Mouse (Mus musculus) embryonic facial prominence, embryonic 15.5 days (tissue): ENCODE measurements around the gene Slc15a2. TPM values are rescaled to one million over a fixed set of nuclear protein-coding genes. Genes with fewer than 3 reads are reported as not detected.

Experiments used
- ATAC-seq: fragments of 200-750 bp; cut with Nextera tagmentation; 2 replicates; pipeline ENCODE4 v1.8.0; 2017; ENCODE audit warnings: low read depth, moderate TSS enrichment; ENCODE audit not compliant: insufficient number of reproducible peaks, low FRiP score, low TSS enrichment
- H3K27ac ChIP-seq: fragments of 300-500 bp; sonication (generic); replicated peaks from 2 replicates; pipeline ENCODE4 v1.5.1; 2015; ENCODE audit warnings: mild to moderate bottlenecking, inconsistent platforms
- H3K27me3 ChIP-seq: fragments of 300-500 bp; sonication (generic); 2 replicates; pipeline ENCODE4 v1.6.1; 2015; ENCODE audit warnings: inconsistent platforms
- H3K36me3 ChIP-seq: fragments of 300-500 bp; sonication (generic); 2 replicates; pipeline ENCODE4 v1.6.1; 2015; ENCODE audit warnings: mild to moderate bottlenecking, inconsistent platforms
- H3K4me1 ChIP-seq: fragments of 300-500 bp; sonication (generic); 2 replicates; pipeline ENCODE4 v1.6.1; 2015; ENCODE audit warnings: inconsistent platforms
- H3K4me2 ChIP-seq: fragments of 300-500 bp; sonication (generic); replicated peaks from 2 replicates; pipeline ENCODE4 v1.6.1; 2015; ENCODE audit warnings: mild to moderate bottlenecking, inconsistent platforms
- H3K4me3 ChIP-seq: fragments of 300-500 bp; sonication (generic); replicated peaks from 2 replicates; pipeline ENCODE4 v1.5.1; 2015; ENCODE audit warnings: mild to moderate bottlenecking, inconsistent platforms
- H3K9ac ChIP-seq: fragments of 300-500 bp; sonication (generic); 2 replicates; pipeline ENCODE4 v1.6.1; 2015; ENCODE audit warnings: inconsistent platforms
- H3K9me3 ChIP-seq: fragments of 300-500 bp; sonication (generic); replicated peaks from 2 replicates; pipeline ENCODE4 v1.6.1; 2016; ENCODE audit warnings: inconsistent platforms
- WGBS: fragments of 180-500 bp; shearing (Covaris S2); methylation state at CpG from one replicate; pipeline ENCODE4 v1.1.7; 2015; 5-methylcytosine and 5-hydroxymethylcytosine counted together
- polyA plus RNA-seq: library from polyadenylated mRNA; unstranded; fragments of >200 nt; fragmentation: Nextera tagmentation; extraction: Ambion mirVana; gene quantifications from 2 replicates; pipeline ENCODE4 v1.2.1, GENCODE M21; 2015

The Slc15a2 gene
- polyA plus RNA-seq, 1 experiment from 2014 or later = 9.7 TPM

GRCm38 (mm10) chr16:36802361-36802760 is 17.6 kb upstream of the Slc15a2 start:
- Histone ChIP-seq H3K4me1 (no peaks in the 10 kb centered on the region), H3K27me3 (no peaks in the 10 kb centered on the region), H3K4me3 (no peak overlapping the region), H3K27ac (no peak overlapping the region), H3K9ac (no peak overlapping the region), H3K9me3 (no peaks in the 10 kb centered on the region), H3K4me2 (no peak overlapping the region), H3K36me3 (no peaks in the 10 kb centered on the region)
- WGBS = 83% methylated on average over 3 of the region's 3 CpGs
- no peak for ATAC-seq

DNA sequence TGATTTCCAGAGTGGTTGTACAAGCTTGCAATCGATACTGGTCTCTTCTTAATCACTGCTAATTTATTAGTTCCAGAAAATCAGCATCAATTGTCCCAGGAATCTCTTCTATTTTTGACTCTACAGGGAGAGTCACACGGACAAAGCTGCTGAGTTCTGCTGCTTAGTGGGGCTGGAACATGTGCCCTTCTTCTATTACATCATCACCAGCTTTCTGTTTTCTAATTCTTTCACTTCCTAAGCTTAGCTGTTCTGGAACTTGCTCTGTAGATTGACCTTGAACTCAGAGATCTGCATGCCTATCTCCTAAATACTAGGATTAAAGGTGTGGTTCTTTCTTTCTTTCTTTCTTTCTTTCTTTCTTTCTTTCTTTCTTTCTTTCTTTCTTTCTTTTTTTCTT is 13.6 kb upstream of the Slc15a2 start:
- Histone ChIP-seq H3K9ac (no peak overlapping the region), H3K27me3 (no peaks in the 10 kb centered on the region), H3K4me2 (no peak overlapping the region), H3K4me1 (no peaks in the 10 kb centered on the region), H3K4me3 (no peak overlapping the region), H3K9me3 (no peaks in the 10 kb centered on the region), H3K27ac (no peak overlapping the region), H3K36me3 (no peaks in the 10 kb centered on the region)
- WGBS = 60% methylated on average over 2 of the region's 2 CpGs
- ATAC-seq = no peak

- Histone ChIP-seq H3K4me1 (no peaks in the 10 kb centered on the region), H3K27ac (no peak overlapping the region), H3K4me3 (no peak overlapping the region), H3K36me3 (no peaks in the 10 kb centered on the region), H3K27me3 (no peaks in the 10 kb centered on the region), H3K9me3 (no peaks in the 10 kb centered on the region), H3K9ac (no peak overlapping the region), H3K4me2 (no peak overlapping the region)
- 73% methylated on average over 2 of the region's 2 CpGs for WGBS
- ATAC-seq = no peak
These were observed 10.2 kb upstream of the Slc15a2 start for GRCm38 (mm10) chr16:36794976-36795375.

DNA sequence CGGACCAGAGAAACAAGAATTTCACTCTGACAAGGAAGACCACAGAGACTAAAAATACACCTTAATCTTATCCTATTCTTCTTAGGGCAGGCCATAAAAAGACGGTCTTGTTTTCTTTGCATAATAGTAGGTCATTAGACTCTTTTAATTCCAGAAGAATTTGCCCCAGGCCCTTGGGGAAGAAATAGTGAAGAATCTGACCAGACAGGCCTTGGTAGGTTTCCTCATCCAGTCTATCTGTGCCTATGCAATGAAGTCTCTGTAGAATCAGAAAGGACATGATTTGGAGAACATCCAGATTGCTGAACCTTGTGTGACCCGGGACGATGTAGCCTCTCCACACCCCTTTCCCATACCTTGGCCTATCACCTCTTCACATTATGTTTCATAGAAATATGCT is 5.4 kb upstream of the Slc15a2 start:
- Histone ChIP-seq H3K4me3 (no peak overlapping the region), H3K27ac (no peak overlapping the region), H3K27me3 (no peaks in the 10 kb centered on the region), H3K4me2 (no peak overlapping the region), H3K36me3 (no peaks in the 10 kb centered on the region), H3K9ac (no peak overlapping the region), H3K4me1 (no peaks in the 10 kb centered on the region), H3K9me3 (no peaks in the 10 kb centered on the region)
- no peak for ATAC-seq
- 67% methylated on average over 4 of the region's 4 CpGs for WGBS

DNA sequence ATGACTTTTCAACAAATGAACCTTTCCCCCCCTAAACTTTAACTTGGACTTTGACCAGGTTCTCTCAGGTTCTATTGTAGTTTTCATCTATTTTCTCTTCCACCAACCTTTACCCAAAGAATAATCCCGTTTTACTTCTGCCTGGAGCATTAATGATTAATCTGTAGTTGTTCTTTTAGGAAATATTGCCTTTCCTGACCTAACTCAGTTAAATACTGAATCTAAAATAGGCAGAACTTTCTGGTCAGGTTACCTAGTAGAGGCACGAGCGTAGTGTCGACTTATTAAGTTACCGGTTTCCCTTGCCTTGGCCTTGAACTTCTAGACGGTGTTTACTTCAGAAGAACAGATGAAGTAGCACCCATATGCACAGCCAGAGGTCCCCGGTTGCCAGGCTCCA is 1.7 kb upstream of the Slc15a2 start:
- Histone ChIP-seq H3K4me3 (no peak overlapping the region), H3K4me1 (peaks cover 9% of the 10 kb centered on the region; the same call in 1 of the 2 replicates), H3K4me2 (no peak overlapping the region), H3K27ac (no peak overlapping the region), H3K36me3 (no peaks in the 10 kb centered on the region), H3K9ac (no peak overlapping the region), H3K9me3 (no peaks in the 10 kb centered on the region), H3K27me3 (no peaks in the 10 kb centered on the region)
- no peak for ATAC-seq
- 75% methylated on average over 7 of the region's 7 CpGs for WGBS

DNA sequence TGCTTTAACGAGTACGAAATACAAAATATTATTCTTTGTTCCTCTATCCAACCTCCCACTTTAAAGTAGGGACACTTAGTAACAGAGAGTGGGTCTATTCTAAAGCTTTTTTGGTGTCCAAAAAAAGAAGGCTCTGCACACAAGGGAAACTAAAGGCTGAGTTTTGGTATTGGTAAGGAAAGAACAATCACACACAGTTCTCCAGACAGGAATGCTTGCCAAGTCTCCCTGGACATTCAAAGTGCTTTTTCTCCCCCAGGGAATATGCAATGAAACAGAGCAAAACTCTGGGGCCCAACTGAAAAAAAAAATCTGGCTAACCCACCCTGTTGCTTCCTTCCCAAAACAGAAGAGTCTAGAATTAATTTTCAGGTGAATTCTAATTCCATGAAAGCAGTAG is 616 bp downstream of the Slc15a2 start:
- Histone ChIP-seq H3K9ac (no peak overlapping the region), H3K4me1 (peaks cover 9% of the 10 kb centered on the region; the same call in 1 of the 2 replicates), H3K36me3 (no peaks in the 10 kb centered on the region), H3K9me3 (no peaks in the 10 kb centered on the region), H3K4me3 (0 out of 2 replicates have a peak overlapping the region, but pooled peaks have one; percentile 14), H3K4me2 (no peak overlapping the region), H3K27me3 (no peaks in the 10 kb centered on the region), H3K27ac (no peak overlapping the region)
- 82% methylated on average over 2 of the region's 2 CpGs for WGBS
- ATAC-seq = no peak

- Histone ChIP-seq H3K4me1 (no peaks in the 10 kb centered on the region), H3K9ac (no peak overlapping the region), H3K4me3 (no peak overlapping the region), H3K27me3 (no peaks in the 10 kb centered on the region), H3K36me3 (no peaks in the 10 kb centered on the region), H3K9me3 (no peaks in the 10 kb centered on the region), H3K4me2 (no peak overlapping the region), H3K27ac (no peak overlapping the region)
- WGBS = 73% methylated on average over 6 of the region's 6 CpGs
- no peak for ATAC-seq
These were observed 9.1 kb downstream of the Slc15a2 start for GRCm38 (mm10) chr16:36775658-36776057.

GRCm38 (mm10) chr16:36772996-36773395 is 11.8 kb downstream of the Slc15a2 start:
- H3K27ac ChIP-seq = no peak overlapping the region
- 90% methylated on average over 5 of the region's 5 CpGs for WGBS
- no peaks in the 10 kb centered on the region for H3K27me3 ChIP-seq
- ATAC-seq = no peak
- H3K4me2 ChIP-seq = no peak overlapping the region
- no peaks in the 10 kb centered on the region for H3K36me3 ChIP-seq
- no peaks in the 10 kb centered on the region for H3K9me3 ChIP-seq
- no peaks in the 10 kb centered on the region for H3K4me1 ChIP-seq
- no peak overlapping the region for H3K9ac ChIP-seq
- H3K4me3 ChIP-seq = no peak overlapping the region

DNA sequence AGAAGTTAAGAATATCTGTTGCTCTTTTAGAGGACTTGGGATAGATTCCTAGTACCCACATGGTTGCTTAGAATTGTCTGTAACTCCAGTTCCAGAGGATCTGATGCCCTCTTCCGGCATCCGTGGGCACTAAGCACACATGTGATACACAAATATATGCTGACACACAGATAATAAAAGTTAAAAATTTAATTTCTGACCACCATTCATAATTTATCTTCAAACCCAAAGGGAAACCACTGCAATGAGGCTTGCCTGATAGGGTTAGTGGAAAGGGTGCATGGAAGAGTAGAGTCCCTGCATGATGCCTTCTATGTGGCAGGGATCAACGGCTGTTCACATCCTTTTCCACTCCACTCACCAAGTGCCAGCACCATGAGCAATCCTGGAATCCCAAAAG is 13.1 kb downstream of the Slc15a2 start:
- Histone ChIP-seq H3K9me3 (no peaks in the 10 kb centered on the region), H3K27ac (no peak overlapping the region), H3K4me1 (no peaks in the 10 kb centered on the region), H3K9ac (no peak overlapping the region), H3K4me2 (no peak overlapping the region), H3K4me3 (no peak overlapping the region), H3K27me3 (no peaks in the 10 kb centered on the region), H3K36me3 (no peaks in the 10 kb centered on the region)
- ATAC-seq = no peak
- WGBS = 85% methylated on average over 3 of the region's 3 CpGs

GRCm38 (mm10) chr16:36771244-36771643 is 13.5 kb downstream of the Slc15a2 start:
- Histone ChIP-seq H3K27ac (no peak overlapping the region), H3K4me3 (no peak overlapping the region), H3K9me3 (no peaks in the 10 kb centered on the region), H3K9ac (no peak overlapping the region), H3K36me3 (no peaks in the 10 kb centered on the region), H3K4me2 (no peak overlapping the region), H3K27me3 (no peaks in the 10 kb centered on the region), H3K4me1 (no peaks in the 10 kb centered on the region)
- no peak for ATAC-seq
- WGBS = 70% methylated on average over 2 of the region's 2 CpGs

DNA sequence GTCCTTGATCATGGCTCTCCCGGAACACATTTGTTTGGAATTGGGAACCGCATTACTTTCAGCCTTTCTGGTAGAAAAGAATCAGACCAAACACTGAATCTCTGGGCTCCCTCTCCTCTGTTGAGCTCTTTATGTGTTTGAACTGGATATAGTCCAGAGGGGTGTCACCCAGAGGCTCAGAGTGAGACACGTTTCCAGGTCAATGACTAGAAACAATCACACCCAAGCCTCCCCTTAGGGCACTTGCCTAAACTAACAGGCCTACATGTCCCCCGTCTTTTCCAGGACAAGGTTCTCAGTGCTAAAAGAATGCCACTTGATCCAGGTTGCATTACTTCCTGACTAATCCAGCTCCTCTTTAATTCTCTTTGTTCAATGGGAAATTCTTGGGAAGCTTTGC is 13.9 kb downstream of the Slc15a2 start:
- H3K9ac ChIP-seq = no peak overlapping the region
- H3K9me3 ChIP-seq = no peaks in the 10 kb centered on the region
- 52% methylated on average over 4 of the region's 4 CpGs for WGBS
- H3K27me3 ChIP-seq = no peaks in the 10 kb centered on the region
- no peak overlapping the region for H3K27ac ChIP-seq
- H3K4me3 ChIP-seq = no peak overlapping the region
- no peaks in the 10 kb centered on the region for H3K4me1 ChIP-seq
- H3K4me2 ChIP-seq = no peak overlapping the region
- H3K36me3 ChIP-seq = no peaks in the 10 kb centered on the region
- no peak for ATAC-seq

DNA sequence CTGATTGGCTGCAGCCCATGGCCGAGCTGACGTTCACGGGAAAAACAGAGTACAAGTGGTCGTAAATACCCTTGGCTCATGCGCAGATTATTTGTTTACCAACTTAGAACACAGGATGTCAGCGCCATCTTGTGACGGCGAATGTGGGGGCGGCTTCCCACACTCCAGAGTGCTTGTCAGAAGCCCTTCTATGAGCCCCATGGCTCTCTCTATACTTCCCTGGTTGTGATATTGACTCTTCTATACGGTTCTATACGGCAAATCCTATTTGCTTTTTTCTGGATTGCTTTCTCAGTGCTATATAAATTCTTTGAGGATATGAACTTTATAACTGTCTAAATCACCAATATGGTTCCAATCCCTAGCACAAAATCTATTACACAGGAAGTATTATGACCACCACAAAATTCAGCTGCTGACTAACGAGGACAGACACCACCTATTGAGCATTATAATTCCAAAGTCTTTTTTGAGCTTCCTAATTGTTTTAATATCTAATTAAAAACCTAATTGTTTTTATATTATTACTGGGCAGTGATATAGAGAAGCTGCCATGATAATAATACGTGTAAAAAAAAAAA is 14.5 kb downstream of the Slc15a2 start:
- no peaks in the 10 kb centered on the region for H3K36me3 ChIP-seq
- no peaks in the 10 kb centered on the region for H3K27me3 ChIP-seq
- H3K9me3 ChIP-seq = no peaks in the 10 kb centered on the region
- no peak overlapping the region for H3K4me2 ChIP-seq
- H3K4me3 ChIP-seq = no peak overlapping the region
- H3K27ac ChIP-seq = no peak overlapping the region
- no peak overlapping the region for H3K9ac ChIP-seq
- no peaks in the 10 kb centered on the region for H3K4me1 ChIP-seq
- WGBS = 84% methylated on average over 9 of the region's 13 CpGs
- no peak for ATAC-seq
